Mouse (Mus musculus) liver, embryonic 16.5 days (tissue): ENCODE results near the gene Myo9b. TPM values are rescaled to one million over a fixed set of nuclear protein-coding genes. Genes with fewer than 3 reads are reported as not detected.
A peak's percentile ranks its signal among the peaks of the same experiment; 100 is the strongest.

Source experiments
- ATAC-seq: fragments of 200-750 bp; cut with Nextera tagmentation; 2 replicates; pipeline ENCODE4 v1.8.0; 2017; ENCODE audit warnings: low read depth, mild to moderate bottlenecking, moderate number of reproducible peaks, moderate library complexity
- H3K27ac ChIP-seq: fragments of 300-500 bp; sonication (generic); 2 replicates; pipeline ENCODE4 v1.5.1; 2014; ENCODE audit warnings: mild to moderate bottlenecking, low read length
- H3K27me3 ChIP-seq: fragments of 300-500 bp; sonication (generic); 2 replicates; pipeline ENCODE4 v1.6.1; 2014; ENCODE audit warnings: low read depth, low read length, mixed read lengths; ENCODE audit not compliant: control insufficient read depth, insufficient read depth
- H3K36me3 ChIP-seq: fragments of 300-500 bp; sonication (generic); 2 replicates; pipeline ENCODE4 v1.6.1; 2014; ENCODE audit warnings: mild to moderate bottlenecking; ENCODE audit not compliant: control insufficient read depth, insufficient read depth
- H3K4me1 ChIP-seq: fragments of 300-500 bp; sonication (generic); 2 replicates; pipeline ENCODE4 v1.6.1; 2014; ENCODE audit warnings: low read depth, low read length, mixed read lengths; ENCODE audit not compliant: control insufficient read depth
- H3K4me2 ChIP-seq: fragments of 300-500 bp; sonication (generic); 2 replicates; pipeline ENCODE4 v1.6.1; 2014; ENCODE audit warnings: low read depth, low read length, mixed read lengths
- H3K4me3 ChIP-seq: fragments of 300-500 bp; sonication (generic); 2 replicates; pipeline ENCODE4 v1.5.1; 2014; ENCODE audit warnings: low read depth, mild to moderate bottlenecking, low read length
- H3K9ac ChIP-seq: fragments of 300-500 bp; sonication (generic); 2 replicates; pipeline ENCODE4 v1.6.1; 2014; ENCODE audit warnings: low read depth, low read length
- H3K9me3 ChIP-seq: fragments of 300-500 bp; sonication (generic); replicated peaks from 2 replicates; pipeline ENCODE4 v1.6.1; 2016; ENCODE audit warnings: low read length; ENCODE audit not compliant: control insufficient read depth
- WGBS: fragments of 180-500 bp; shearing (Covaris S2); extraction: QIAGEN DNeasy Blood & Tissue Kit; methylation state at CpG from one replicate; pipeline ENCODE4 v1.1.7; 2014; ENCODE audit not compliant: insufficient replicate concordance; 5-methylcytosine and 5-hydroxymethylcytosine counted together
- polyA plus RNA-seq: library from polyadenylated mRNA; unstranded; fragments of >200 nt; fragmentation: Nextera tagmentation; extraction: Ambion mirVana; gene quantifications from 2 replicates; pipeline ENCODE4 v1.2.1, GENCODE M21; 2015

Myo9b gene
- polyA plus RNA-seq, 1 experiment from 2014 or later, result 7.8 TPM

- peak overlapping the region; percentile 24 for H3K4me2 ChIP-seq
- no peak overlapping the region for H3K27ac ChIP-seq
- H3K9me3 ChIP-seq, result no peaks in the 10 kb centered on the region
- H3K36me3 ChIP-seq, result no peaks in the 10 kb centered on the region
- peaks cover 14% of the 10 kb centered on the region for H3K4me1 ChIP-seq
- H3K9ac ChIP-seq, result no peak overlapping the region
- H3K4me3 ChIP-seq, result peak overlapping the region; percentile 25; the same call in 1 of the 2 replicates
- H3K27me3 ChIP-seq, result no peaks in the 10 kb centered on the region
- 6% methylated on average over 3 of the region's 3 CpGs for WGBS
- no peak for ATAC-seq
Observed at GRCm38 (mm10) chr8:71392871-71393270, 120.4 kb downstream of the Myo9b start.

DNA sequence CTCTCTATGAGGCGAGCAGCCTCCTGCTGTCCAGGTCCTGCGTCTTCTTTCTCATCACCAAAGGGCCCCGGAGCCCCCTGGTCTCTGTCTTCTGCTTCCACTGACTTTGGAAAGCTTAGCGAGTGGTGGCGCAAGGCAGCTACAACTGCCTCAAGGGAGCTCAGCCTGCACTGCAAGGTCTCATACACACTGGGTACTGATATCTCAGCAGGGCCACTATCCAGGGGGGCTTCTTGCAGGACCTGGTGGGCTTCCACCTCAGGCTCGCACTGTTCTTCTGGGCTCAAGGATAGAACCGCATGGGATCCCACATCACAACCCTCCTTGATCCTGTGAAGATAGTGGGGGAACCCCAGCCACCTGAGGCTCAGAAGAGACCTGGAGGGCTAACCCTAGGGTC is 122.0 kb downstream of the Myo9b start:
- 66% methylated on average over 7 of the region's 7 CpGs for WGBS
- H3K4me3 ChIP-seq, result no peak overlapping the region
- H3K9ac ChIP-seq, result no peak overlapping the region
- peaks cover 14% of the 10 kb centered on the region for H3K4me1 ChIP-seq
- H3K27me3 ChIP-seq, result no peaks in the 10 kb centered on the region
- no peak overlapping the region for H3K4me2 ChIP-seq
- no peaks in the 10 kb centered on the region for H3K9me3 ChIP-seq
- H3K27ac ChIP-seq, result no peak overlapping the region
- no peak for ATAC-seq
- peaks cover 7% of the 10 kb centered on the region; the same call in 1 of the 2 replicates for H3K36me3 ChIP-seq

DNA sequence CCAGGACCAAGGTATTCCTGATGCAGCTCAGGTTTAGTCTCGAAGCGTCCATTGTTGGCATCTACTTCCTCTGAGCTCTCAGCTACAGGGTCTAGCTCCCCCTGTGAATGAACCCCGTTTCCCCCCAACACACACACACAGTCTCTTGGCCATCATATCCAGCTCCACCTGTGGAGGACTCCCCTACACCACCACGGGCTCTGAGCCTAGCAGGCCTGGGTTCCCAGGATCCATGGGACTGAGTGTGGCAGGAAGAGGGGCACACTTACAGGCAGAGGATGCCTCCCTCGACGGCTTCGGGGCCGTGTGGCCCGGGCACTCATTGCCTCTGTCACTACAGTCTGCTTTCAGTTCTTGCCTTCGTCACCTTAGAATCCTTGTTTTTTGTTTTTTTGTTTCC is 122.6 kb downstream of the Myo9b start:
- peaks cover 8% of the 10 kb centered on the region; the same call in 1 of the 2 replicates for H3K36me3 ChIP-seq
- no peak overlapping the region for H3K4me2 ChIP-seq
- 65% methylated on average over 10 of the region's 10 CpGs for WGBS
- H3K27ac ChIP-seq, result no peak overlapping the region
- no peak overlapping the region for H3K4me3 ChIP-seq
- H3K9me3 ChIP-seq, result no peaks in the 10 kb centered on the region
- peaks cover 14% of the 10 kb centered on the region for H3K4me1 ChIP-seq
- no peak for ATAC-seq
- no peak overlapping the region for H3K9ac ChIP-seq
- no peaks in the 10 kb centered on the region for H3K27me3 ChIP-seq

- H3K9me3 ChIP-seq, result no peaks in the 10 kb centered on the region
- WGBS, result 61% methylated on average over 9 of the region's 9 CpGs
- peak within 1 kb of the TSS; percentile 85 for H3K4me2 ChIP-seq
- H3K4me1 ChIP-seq, result peaks cover 14% of the 10 kb centered on the region
- H3K27me3 ChIP-seq, result no peaks in the 10 kb centered on the region
- no peak for ATAC-seq
- H3K27ac ChIP-seq, result peak within 1 kb of the TSS; percentile 42
- H3K9ac ChIP-seq, result no peak within 1 kb of the TSS
- H3K4me3 ChIP-seq, result peak within 1 kb of the TSS; percentile 85
- H3K36me3 ChIP-seq, result peaks cover 8% of the 10 kb centered on the region; the same call in 1 of the 2 replicates
Observed at GRCm38 (mm10) chr8:71395629-71396028, 123.1 kb downstream of the Myo9b start, which contains the start of gene Ushbp1. TSS of gene Ushbp1 (minus strand) at chr8:71395802.

DNA sequence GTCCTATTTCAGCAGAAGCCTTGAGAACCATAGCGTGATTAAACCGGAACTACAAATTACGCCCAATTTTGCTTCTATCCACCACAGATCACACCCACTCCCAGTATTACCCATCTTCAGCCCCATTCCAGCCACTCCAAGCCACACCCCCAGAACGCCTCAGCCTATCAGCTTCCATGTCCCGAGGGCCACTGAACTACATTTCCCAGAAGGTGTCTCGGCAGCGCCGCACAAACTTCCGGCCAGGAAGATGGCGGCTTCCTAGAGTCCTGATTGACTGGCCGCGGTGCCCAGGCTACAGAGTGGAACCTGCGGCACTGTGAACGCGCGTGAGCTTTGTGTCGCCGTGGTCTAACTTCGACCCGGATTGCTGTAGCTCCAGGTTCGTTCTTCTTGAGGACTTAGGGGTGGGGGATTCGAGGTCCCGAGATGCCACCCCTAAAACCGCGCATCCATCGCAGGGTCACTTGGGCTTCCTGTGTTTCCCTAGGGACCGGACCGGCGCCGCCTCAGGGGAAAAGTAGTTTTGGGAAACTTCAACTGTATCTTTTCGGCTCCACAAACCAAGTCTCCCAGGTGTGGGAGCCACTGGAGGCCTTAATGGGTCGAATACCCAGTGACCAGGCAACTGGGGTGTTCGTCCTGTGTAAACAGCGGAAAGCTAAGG is 124.3 kb downstream of the Myo9b start, which contains the start of gene Babam1:
Gene Babam1, plus strand, starts transcription at position 223 of the 667 bp plus-strand sequence.
- ATAC-seq, result peak; percentile 97
- H3K4me3 ChIP-seq, result peak within 1 kb of the TSS; percentile 85
- WGBS, result under 1% methylated on average over 34 of the region's 34 CpGs
- peaks cover 14% of the 10 kb centered on the region for H3K4me1 ChIP-seq
- H3K36me3 ChIP-seq, result peaks cover 8% of the 10 kb centered on the region; the same call in 1 of the 2 replicates
- peak within 1 kb of the TSS; percentile 81 for H3K9ac ChIP-seq
- H3K4me2 ChIP-seq, result peak within 1 kb of the TSS; percentile 85
- H3K27me3 ChIP-seq, result no peaks in the 10 kb centered on the region
- H3K9me3 ChIP-seq, result no peaks in the 10 kb centered on the region
- H3K27ac ChIP-seq, result peak within 1 kb of the TSS; percentile 42

- no peaks in the 10 kb centered on the region for H3K27me3 ChIP-seq
- H3K36me3 ChIP-seq, result peaks cover 8% of the 10 kb centered on the region; the same call in 1 of the 2 replicates
- 69% methylated on average over 12 of the region's 12 CpGs for WGBS
- ATAC-seq, result no peak
- no peaks in the 10 kb centered on the region for H3K9me3 ChIP-seq
- H3K27ac ChIP-seq, result no peak overlapping the region
- H3K9ac ChIP-seq, result peak overlapping the region; percentile 81
- H3K4me2 ChIP-seq, result peak overlapping the region; percentile 85
- peaks cover 14% of the 10 kb centered on the region for H3K4me1 ChIP-seq
- H3K4me3 ChIP-seq, result peak overlapping the region; percentile 85
Observed at GRCm38 (mm10) chr8:71397701-71398100, 125.2 kb downstream of the Myo9b start.

DNA sequence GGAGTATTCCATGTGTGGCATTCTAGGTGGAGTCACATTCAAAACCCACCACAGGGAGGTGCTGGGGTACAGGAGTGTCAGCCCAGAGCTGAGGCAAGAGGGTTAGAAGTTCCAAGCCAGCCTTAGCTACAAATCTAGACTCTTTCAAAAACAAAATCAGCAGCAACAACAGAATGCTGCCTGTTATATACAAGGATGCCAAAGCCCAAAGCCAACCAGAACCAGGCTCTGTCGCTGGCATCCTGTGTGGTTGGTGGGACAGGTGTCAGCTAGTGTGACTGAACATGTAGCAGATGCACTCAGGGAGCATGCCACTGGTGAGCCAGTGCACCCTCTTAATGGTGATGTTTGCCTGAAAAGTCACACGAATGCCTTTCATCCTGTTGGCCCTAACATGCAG is 128.3 kb downstream of the Myo9b start:
- peaks cover 23% of the 10 kb centered on the region for H3K4me1 ChIP-seq
- no peaks in the 10 kb centered on the region for H3K27me3 ChIP-seq
- no peak overlapping the region for H3K4me3 ChIP-seq
- peaks cover 8% of the 10 kb centered on the region; the same call in 1 of the 2 replicates for H3K36me3 ChIP-seq
- H3K9ac ChIP-seq, result no peak overlapping the region
- H3K27ac ChIP-seq, result no peak overlapping the region
- H3K4me2 ChIP-seq, result no peak overlapping the region
- ATAC-seq, result no peak
- 74% methylated on average over 2 of the region's 2 CpGs for WGBS
- no peaks in the 10 kb centered on the region for H3K9me3 ChIP-seq

DNA sequence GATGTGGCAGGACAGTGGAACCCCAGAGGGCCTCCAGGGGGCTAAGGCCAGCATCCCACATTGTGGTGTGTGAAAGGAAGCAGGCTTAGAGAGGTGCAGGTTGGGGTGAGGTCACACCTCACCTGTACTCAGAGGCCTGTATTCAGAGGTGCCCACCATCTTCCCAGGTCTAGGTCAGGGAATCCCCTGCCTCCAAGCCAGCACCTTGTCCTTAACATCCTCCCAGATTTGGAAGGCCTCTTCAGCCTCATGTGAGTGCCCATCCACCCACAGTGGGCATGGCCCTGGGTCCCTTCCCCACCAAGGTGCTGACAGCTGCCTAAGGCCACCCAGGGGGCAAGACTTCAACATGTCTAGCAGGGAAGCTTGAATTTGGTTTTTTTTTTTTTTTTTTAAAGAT is 128.9 kb downstream of the Myo9b start:
- Histone ChIP-seq H3K27ac (no peak overlapping the region), H3K4me3 (no peak overlapping the region), H3K27me3 (no peaks in the 10 kb centered on the region), H3K4me1 (peaks cover 18% of the 10 kb centered on the region), H3K9me3 (no peaks in the 10 kb centered on the region), H3K4me2 (no peak overlapping the region), H3K36me3 (peaks cover 8% of the 10 kb centered on the region; the same call in 1 of the 2 replicates), H3K9ac (no peak overlapping the region)
- no peak for ATAC-seq

DNA sequence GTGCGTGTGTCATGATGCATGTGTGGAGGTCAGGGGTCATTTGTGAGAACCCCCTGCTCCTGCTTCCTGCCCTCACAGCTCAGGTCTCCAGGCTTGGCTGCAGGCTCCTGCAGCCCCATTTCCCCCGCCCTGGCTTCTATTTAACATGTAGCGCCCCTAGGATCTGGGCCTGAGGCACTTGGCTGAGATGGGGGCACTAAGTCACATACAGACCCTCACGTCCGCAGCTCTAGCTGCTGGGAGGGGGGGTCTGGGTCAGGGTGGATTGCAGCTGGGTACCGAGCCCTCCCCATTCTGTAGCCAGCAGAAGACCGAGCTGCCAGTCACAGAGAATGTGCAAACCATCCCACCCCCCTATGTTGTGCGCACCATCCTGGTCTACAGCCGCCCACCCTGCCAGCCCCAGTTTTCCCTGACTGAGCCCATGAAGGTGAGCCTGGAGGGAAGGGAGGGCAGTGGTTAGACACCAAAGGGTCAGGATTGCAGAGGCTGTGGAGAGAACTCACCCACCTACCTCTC is 130.0 kb downstream of the Myo9b start:
- Histone ChIP-seq H3K9me3 (no peaks in the 10 kb centered on the region), H3K4me1 (peaks cover 24% of the 10 kb centered on the region), H3K36me3 (peaks cover 14% of the 10 kb centered on the region), H3K4me3 (no peak overlapping the region), H3K9ac (no peak overlapping the region), H3K4me2 (no peak overlapping the region), H3K27ac (no peak overlapping the region), H3K27me3 (no peaks in the 10 kb centered on the region)
- WGBS, result 83% methylated on average over 9 of the region's 9 CpGs
- ATAC-seq, result no peak
